Comparison of ENCODE assay signal across 27 mouse cellular contexts in the genomic region with DNA sequence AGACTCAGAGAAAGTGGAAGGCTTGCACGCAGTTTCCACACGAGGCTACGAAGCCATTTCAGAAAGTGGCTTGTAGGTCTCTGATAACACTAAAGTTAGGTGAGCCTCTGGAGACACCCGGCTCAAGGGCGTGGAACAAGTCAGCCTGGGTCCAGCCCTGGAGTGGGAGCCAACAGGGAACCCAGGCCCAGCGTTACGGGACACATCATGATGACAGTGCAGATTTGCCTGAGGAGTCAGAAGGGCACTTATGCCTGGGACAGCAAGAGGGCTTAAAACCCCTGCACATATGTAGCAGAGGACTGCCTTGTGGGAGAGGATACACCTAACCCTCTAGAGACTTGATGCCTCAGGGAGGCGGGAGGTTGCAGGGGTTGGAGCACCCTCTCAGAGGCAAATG. TPM values are rescaled to one million over a fixed set of nuclear protein-coding genes. Genes with fewer than 3 reads are reported as not detected.
DNase-seq lines count a peak whose midpoint lies in the region; ATAC-seq and TF ChIP-seq lines count a peak whose summit lies in the region.
"Had no signal": no experiment of that assay in that cellular context is flagged by ENCODE, and none has a peak within 500 bp of the region (broad histone marks: within the 10 kb centered on the region; RNA-seq: fewer than 3 reads in every experiment).

No protein-coding gene starts in this region.

- H3K27ac ChIP-seq in ES-Bruce4 (ENCODE audit: insufficient read depth, low read length): no peak overlapping the region
- H3K27ac ChIP-seq in ES-E14 (ENCODE audit: insufficient read depth, low read depth, low read length, poor library complexity, severe bottlenecking): no peak overlapping the region
- H3K27ac ChIP-seq in intestine, embryonic 14.5 days (ENCODE audit: low read depth): no peak overlapping the region
- H3K27ac ChIP-seq in small intestine, adult 2 months (ENCODE audit: insufficient read depth, low read depth, low read length): peak overlapping the region; percentile 35; the same call in 1 of the 2 replicates
- H3K27ac ChIP-seq: embryonic facial prominence, embryonic 10.5 days; forebrain, embryonic 13.5 days; gastrocnemius, adult 2 months; heart, embryonic 13.5 days had no signal

- no peak overlapping the region for H3K4me2 ChIP-seq in intestine, embryonic 14.5 days (ENCODE audit: low read length)
- H3K4me2 ChIP-seq: forebrain, embryonic 13.5 days; heart, embryonic 13.5 days had no signal

- TF ChIP-seq CTCF in ES-Bruce4 (IDR thresholded peaks at IDR 0.05; ENCODE audit: low read depth, low read length): no peak
- TF ChIP-seq CTCF in small intestine, adult 2 months (IDR thresholded peaks at IDR 0.05; ENCODE audit: extremely low read depth, insufficient read length, insufficient replicate concordance, low read depth, low read length): no peak

- TF ChIP-seq EP300 in ES-Bruce4 (IDR thresholded peaks at IDR 0.05; ENCODE audit: insufficient read depth, low read depth, low read length): peak; percentile 82

- H3K4me3 ChIP-seq in ES-Bruce4 (ENCODE audit: low read depth, low read length) (no peak overlapping the region), ES-E14 (ENCODE audit: insufficient read depth in 1 of 2, low read depth in 1 of 2, low read length in 2 of 2, poor library complexity in 1 of 2, severe bottlenecking in 1 of 2) (no peak overlapping the region)
- no peak overlapping the region for H3K4me3 ChIP-seq in intestine, embryonic 14.5 days (ENCODE audit: low read depth, low read length)
- H3K4me3 ChIP-seq in small intestine, adult 2 months (ENCODE audit: low read depth, low read length): no peak overlapping the region
- H3K4me3 ChIP-seq: embryonic facial prominence, embryonic 10.5 days; forebrain, embryonic 13.5 days; gastrocnemius, adult 2 months; heart, embryonic 13.5 days had no signal

- ATAC-seq in intestine, embryonic 14.5 days (replicated peaks; ENCODE audit: low FRiP score, low TSS enrichment, low read depth): no peak
- ATAC-seq: forebrain, embryonic 13.5 days; forebrain, postnatal 0 days; hindbrain, embryonic 16.5 days; inflammation-experienced regulatory T-cells, adult 6 months; Patski had no signal

- H3K27me3 ChIP-seq in ES-Bruce4 (ENCODE audit: control insufficient read depth, insufficient read depth, low read length, poor library complexity, severe bottlenecking): no peaks in the 10 kb centered on the region
- H3K27me3 ChIP-seq in intestine, embryonic 14.5 days (replicated peaks; ENCODE audit: control insufficient read depth, insufficient read depth, low read length): no peaks in the 10 kb centered on the region
- no peaks in the 10 kb centered on the region for H3K27me3 ChIP-seq in small intestine, adult 2 months (ENCODE audit: control insufficient read depth, insufficient read depth, low read length)
- H3K27me3 ChIP-seq: CH12.LX; forebrain, embryonic 13.5 days; heart, embryonic 13.5 days had no signal

- no peaks in the 10 kb centered on the region for H3K9me3 ChIP-seq in ES-Bruce4 (replicated peaks; ENCODE audit: control insufficient read depth, insufficient read depth, low read length, poor library complexity, severe bottlenecking)
- no peaks in the 10 kb centered on the region for H3K9me3 ChIP-seq in ES-E14 (ENCODE audit: control insufficient read depth, insufficient read depth, low read depth, low read length)
- H3K9me3 ChIP-seq in intestine, embryonic 14.5 days (ENCODE audit: control insufficient read depth, low read length): no peaks in the 10 kb centered on the region
- H3K9me3 ChIP-seq: embryonic facial prominence, embryonic 10.5 days; forebrain, embryonic 13.5 days; heart, embryonic 13.5 days had no signal

- DNase-seq in ES-E14 (ENCODE audit: low read depth, low spot score): peak; percentile 26
- DNase-seq in intestine, embryonic 14.5 days (ENCODE audit: low spot score): peak; percentile 42
- DNase-seq in thymus, postnatal 25 days: no peak
- no peak for DNase-seq in Muller cell, postnatal 12 days (ENCODE audit: inconsistent ontology term)
- DNase-seq in frontal cortex, postnatal 36 days (ENCODE audit: low spot score in 2 of 2): no peak
- DNase-seq: adrenal gland, adult 2 months; adrenal gland, postnatal 25 days; cerebellum, adult 2 months; cerebellum, postnatal 10 days; forebrain, postnatal 0 days; gastrocnemius, adult 2 months; gastrocnemius, postnatal 36 days; heart, adult 11 months; heart, postnatal 36 days had no signal

- H3K9ac ChIP-seq in ES-Bruce4 (ENCODE audit: low read depth, poor library complexity, severe bottlenecking): no peak overlapping the region
- 0 out of 2 replicates have a peak overlapping the region, but pooled peaks have one; percentile 34 for H3K9ac ChIP-seq in ES-E14 (ENCODE audit: insufficient read depth, low read depth, low read length, poor library complexity, severe bottlenecking)
- no peak overlapping the region for H3K9ac ChIP-seq in intestine, embryonic 14.5 days (ENCODE audit: low read length)
- H3K9ac ChIP-seq: forebrain, embryonic 13.5 days; forebrain, postnatal 0 days; heart, embryonic 13.5 days had no signal

- no peaks in the 10 kb centered on the region for H3K36me3 ChIP-seq in ES-Bruce4 (ENCODE audit: control insufficient read depth, insufficient read depth, low read length, poor library complexity, severe bottlenecking)
- no peaks in the 10 kb centered on the region for H3K36me3 ChIP-seq in ES-E14 (ENCODE audit: control insufficient read depth, insufficient read depth, low read length, poor library complexity, severe bottlenecking)
- H3K36me3 ChIP-seq in intestine, embryonic 14.5 days (ENCODE audit: control insufficient read depth, insufficient read depth, low read length): no peaks in the 10 kb centered on the region
- no peaks in the 10 kb centered on the region for H3K36me3 ChIP-seq in small intestine, adult 2 months (ENCODE audit: control insufficient read depth, insufficient read depth, low read length)
- H3K36me3 ChIP-seq: embryonic facial prominence, embryonic 10.5 days; heart, embryonic 13.5 days had no signal

- WGBS in intestine, embryonic 14.5 days: 81% methylated on average over 8 of the region's 8 CpGs
- 46% methylated on average over 8 of the region's 8 CpGs for WGBS in small intestine, adult 2 months

- peaks cover 5% of the 10 kb centered on the region for H3K4me1 ChIP-seq in ES-Bruce4 (ENCODE audit: control insufficient read depth, insufficient read depth, low read length)
- H3K4me1 ChIP-seq in ES-E14 (ENCODE audit: control insufficient read depth in 2 of 2, insufficient read depth in 2 of 2, low read length in 2 of 2, poor library complexity in 1 of 2): peaks cover 0 to 5% of the 10 kb centered on the region in 2 experiments; a peak in 2 of 4 replicates
- no peaks in the 10 kb centered on the region for H3K4me1 ChIP-seq in intestine, embryonic 14.5 days (replicated peaks; ENCODE audit: control insufficient read depth, insufficient read depth, low read length)
- H3K4me1 ChIP-seq in small intestine, adult 2 months (ENCODE audit: control insufficient read depth, insufficient read depth, insufficient read length, low read length): peaks cover 6% of the 10 kb centered on the region; the same call in 1 of the 2 replicates
- H3K4me1 ChIP-seq: embryonic facial prominence, embryonic 10.5 days; forebrain, embryonic 13.5 days; heart, embryonic 13.5 days had no signal

- in situ Hi-C loops in ES-E14 (cut with MboI; ENCODE audit: low sequenced_read_pairs in 2 of 2, unreplicated experiment in 2 of 2): no loop called here

- no peak for TF ChIP-seq POLR2A in ES-Bruce4 (IDR thresholded peaks at IDR 0.05; ENCODE audit: insufficient read depth, low read length)
- TF ChIP-seq POLR2A in small intestine, adult 2 months (IDR thresholded peaks at IDR 0.05; ENCODE audit: low read depth, low read length): no peak

TF ChIP-seq in ES-E14, 5 proteins besides CTCF, POLR2A, EP300 and RAD21:
- TF ChIP-seq ZNF384 (IDR thresholded peaks at IDR 0.05; ENCODE audit: low read depth, low read length) (no peak), MAFK (IDR thresholded peaks at IDR 0.05; ENCODE audit: insufficient read depth, low read depth, low read length) (peak; percentile 81)

RNA-seq across cellular contexts. Expression of a gene that starts 14.2 kb away (rescaled TPM):
- not detected in 2 replicates for polyA plus RNA-seq in ES-Bruce4 (2011; ENCODE audit: insufficient read depth, insufficient read length, low read depth, missing spikeins)
- 7.1 and 11.0 TPM in 2 replicates for total RNA-seq in ES-E14 (2012; rRNA removed)
- polyA plus RNA-seq in intestine, embryonic 14.5 days (2014; fragmentation: Nextera tagmentation; extraction: Ambion mirVana): not detected in 2 replicates
- 3.2 and 53.8 TPM in 2 replicates for polyA plus RNA-seq in small intestine, adult 2 months (2012; rRNA removed)
- total RNA-seq: adrenal gland, adult 2 months; adrenal gland, postnatal 25 days; CH12.LX; forebrain, postnatal 0 days; gastrocnemius, adult 2 months; gastrocnemius, postnatal 36 days; heart, postnatal 36 days; MEL had no signal
- polyA plus RNA-seq: adrenal gland, adult 2 months; cerebellum, adult 2 months; embryonic facial prominence, embryonic 10.5 days; embryonic facial prominence, embryonic 14.5 days; forebrain, embryonic 13.5 days; forebrain, postnatal 0 days; heart, embryonic 13.5 days; heart, postnatal 0 days; hindbrain, embryonic 11.5 days; hindbrain, embryonic 16.5 days; inflammation-experienced regulatory T-cells, adult 6 months; Patski had no signal

RNA-seq across cellular contexts. Expression of a gene that starts 50.7 kb away (rescaled TPM):
- polyA plus RNA-seq in ES-Bruce4 (2011; ENCODE audit: insufficient read depth, insufficient read length, low read depth, missing spikeins): not detected in 2 replicates
- total RNA-seq in ES-E14 (2012; rRNA removed): 0.18 TPM in 1 of 2 replicates, not detected in the other
- polyA plus RNA-seq in intestine, embryonic 14.5 days (2014; fragmentation: Nextera tagmentation; extraction: Ambion mirVana): 0.16 TPM in 1 of 2 replicates, not detected in the other
- 4.6 and 51.9 TPM in 2 replicates for polyA plus RNA-seq in small intestine, adult 2 months (2012; rRNA removed)
- total RNA-seq: adrenal gland, adult 2 months; adrenal gland, postnatal 25 days; CH12.LX; gastrocnemius, adult 2 months; gastrocnemius, postnatal 36 days; heart, postnatal 36 days; MEL had no signal
- polyA plus RNA-seq: adrenal gland, adult 2 months; cerebellum, adult 2 months; embryonic facial prominence, embryonic 10.5 days; embryonic facial prominence, embryonic 14.5 days; heart, embryonic 13.5 days; heart, postnatal 0 days; hindbrain, embryonic 11.5 days; inflammation-experienced regulatory T-cells, adult 6 months; Patski had no signal

Comparison
In these comparisons a context has a peak if more than half of its experiments do, and no peak if none do; other contexts are left out.
1. DNase-seq: peak in ES-E14 (single experiment) and intestine, embryonic 14.5 days (single experiment); none in thymus, postnatal 25 days (single experiment), Muller cell, postnatal 12 days (single experiment) and frontal cortex, postnatal 36 days (0 of 2).